Mouse (Mus musculus) kidney, postnatal 14 days (tissue): ENCODE results near the gene Tenm4.
"Not testable (repeated sequence)": the region's sequence is repeated elsewhere in the genome, so short reads cannot be mapped to it uniquely, and the experiment has no call there.

Source experiments
- DNase-seq: peaks from one replicate; pipeline ENCODE4 v3.0.0; 2022; ENCODE audit warnings: mixed read lengths

Gene Tenm4

DNA sequence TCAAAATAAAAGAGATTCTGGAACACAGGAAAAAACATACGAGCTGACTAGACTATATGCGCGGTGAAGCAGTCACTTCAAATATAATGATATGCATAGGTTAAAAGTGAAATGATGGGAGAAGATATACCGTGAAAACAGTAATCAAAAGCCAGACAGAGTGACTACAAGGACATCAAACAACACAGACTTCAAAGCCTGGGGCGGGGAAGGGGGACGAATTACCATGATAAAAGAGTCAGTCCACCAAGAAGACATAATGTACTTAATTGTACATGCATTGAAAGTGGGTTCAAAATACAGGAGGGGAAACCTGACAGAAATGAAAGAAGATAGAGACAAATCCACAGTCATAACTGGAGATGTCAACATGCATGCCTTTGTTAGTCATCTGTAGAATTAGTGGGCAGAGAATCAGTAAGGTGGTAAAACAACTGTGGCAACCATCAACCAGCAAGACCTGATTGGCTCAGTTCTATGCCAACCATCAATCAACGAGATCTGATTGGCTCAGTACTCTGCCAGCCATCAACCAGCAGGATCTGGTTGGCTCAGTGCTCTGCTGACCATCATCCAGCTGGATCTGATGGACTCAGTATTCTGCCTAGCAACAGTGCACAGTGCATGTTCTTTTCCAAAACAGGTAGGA lies 749.5 kb downstream of the Tenm4 start:
- no peak for DNase-seq

DNA sequence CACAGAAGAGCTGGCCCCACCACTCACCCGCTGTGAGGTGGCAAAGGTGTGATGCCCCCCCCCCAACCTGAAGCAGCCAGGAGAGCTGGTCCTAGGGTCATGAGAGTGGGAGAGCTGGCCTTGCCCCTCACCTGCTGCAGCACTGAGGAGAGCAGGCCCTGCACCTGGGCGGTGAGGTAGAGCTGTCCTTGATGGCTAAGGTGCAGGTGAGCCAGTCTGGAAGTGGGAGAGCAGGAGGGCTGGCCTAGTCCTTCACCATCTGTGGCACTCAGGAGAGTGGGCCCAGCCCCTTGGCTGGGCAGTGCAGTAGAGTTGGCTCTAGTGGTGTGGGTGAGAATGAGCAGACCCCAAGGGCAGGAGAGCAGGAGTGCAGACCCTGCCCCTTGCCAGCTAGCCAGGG lies 751.9 kb downstream of the Tenm4 start:
- no peak for DNase-seq

DNA sequence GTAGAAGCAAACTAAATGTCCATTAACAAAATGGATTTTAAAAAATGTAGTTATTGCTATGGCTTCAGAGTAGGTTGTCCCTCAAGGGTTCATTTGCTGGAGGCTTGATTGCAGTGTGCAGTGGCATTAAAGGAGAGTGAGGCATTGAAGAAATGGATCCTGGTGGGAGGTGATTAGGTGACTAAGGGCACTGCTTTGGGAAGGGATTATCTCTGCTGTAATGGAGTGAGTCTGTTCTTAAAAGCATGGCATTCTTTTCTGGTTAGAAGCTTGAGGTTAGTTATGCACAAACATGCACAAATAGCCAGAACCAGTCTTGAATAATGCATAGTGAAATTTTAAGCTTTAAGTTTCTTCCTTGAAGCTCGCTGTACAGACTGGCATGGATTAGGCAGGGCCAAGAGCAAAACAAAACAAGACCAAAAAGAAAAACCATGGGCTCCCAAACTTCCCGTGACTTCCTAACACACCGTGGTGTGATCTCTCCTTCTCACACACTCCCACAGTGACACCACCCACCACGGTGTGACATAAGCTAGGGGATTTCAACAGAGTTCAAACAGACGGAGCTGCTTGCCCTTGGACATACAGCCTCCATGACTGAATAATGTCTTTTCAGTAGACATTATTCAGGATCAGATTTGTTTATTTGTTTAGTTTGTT lies 772.8 kb downstream of the Tenm4 start:
- no peak for DNase-seq

DNA sequence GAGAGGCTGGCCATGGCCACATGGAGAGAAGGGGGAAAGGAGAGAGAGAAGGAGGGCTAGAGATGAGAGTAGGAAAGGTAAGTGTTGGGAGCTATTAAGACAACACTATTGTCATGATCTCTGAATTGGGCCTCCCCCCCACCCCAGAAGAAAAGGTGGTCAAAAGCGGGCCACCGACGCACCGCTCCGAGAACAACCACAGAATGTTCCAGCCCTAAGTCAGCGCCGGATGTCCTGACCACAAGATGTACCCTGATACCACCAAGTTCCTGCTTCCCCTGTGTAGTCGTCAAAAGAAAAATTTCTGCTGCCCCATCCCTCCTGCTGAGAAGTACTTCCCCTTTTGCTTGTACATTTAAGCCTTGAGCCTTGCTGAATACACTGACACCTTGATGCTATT lies 775.5 kb downstream of the Tenm4 start:
- DNase-seq = not testable (repeated sequence)

DNA sequence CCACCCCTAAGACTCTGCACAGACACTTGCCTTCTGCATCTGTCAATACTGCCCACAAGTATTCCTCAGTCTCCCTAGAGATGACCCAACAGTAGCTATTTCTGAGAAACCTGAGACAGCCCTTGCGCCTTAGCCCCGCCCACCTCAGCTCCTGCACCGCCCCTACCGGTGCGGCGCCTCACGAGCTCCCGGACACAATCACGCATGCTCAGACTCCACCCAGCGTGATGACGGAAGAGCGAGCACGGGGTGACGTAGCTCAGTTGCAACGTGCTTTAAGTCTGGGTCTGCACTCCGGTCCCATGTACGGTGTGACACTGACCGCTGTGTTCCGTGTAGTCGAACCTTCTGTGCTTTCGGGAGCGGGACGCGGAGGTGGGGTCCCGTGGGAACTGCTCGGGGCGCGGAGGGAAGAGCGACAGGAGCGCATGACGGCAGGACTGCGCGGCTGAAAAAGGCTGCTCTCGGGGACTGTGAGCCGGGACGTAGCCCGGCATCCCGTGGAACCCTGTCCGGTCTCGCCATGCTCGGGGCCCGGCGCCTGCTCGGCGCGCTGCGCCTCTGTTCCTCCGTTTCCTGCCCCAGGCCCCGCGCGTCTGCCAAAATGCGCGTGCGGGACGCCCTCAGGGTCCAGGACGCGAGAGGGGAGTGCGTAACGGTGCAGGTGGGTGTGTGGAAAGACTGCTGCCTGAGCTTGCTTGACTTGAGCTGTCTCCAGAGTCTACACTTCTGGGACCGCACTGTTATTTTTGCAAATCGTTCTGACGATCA lies 780.4 kb downstream of the Tenm4 start, which contains the start of gene Nars2:
Nars2 (plus strand) TSS at position 225 of the 771 bp plus-strand sequence.
- DNase-seq = peak; percentile 94

DNA sequence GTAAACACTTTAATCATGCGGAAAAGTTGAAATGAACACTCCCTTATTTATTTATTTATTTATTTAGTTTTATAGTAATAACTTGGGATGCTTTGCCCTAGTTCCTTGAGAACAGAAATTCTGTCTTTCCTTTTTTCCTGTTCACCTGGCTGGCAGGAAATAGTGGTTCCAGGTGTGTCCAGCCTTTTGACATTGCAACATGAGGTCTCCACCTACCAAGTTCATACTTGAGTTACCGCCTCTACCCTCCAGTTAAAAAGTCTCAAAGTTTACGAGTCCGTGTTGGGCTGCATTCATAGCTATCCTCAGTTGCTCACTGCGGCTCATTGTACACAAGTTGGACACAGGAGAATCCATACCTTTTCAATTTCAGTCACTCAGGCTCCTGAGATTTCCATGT lies 781.0 kb downstream of the Tenm4 start:
- DNase-seq = no peak

DNA sequence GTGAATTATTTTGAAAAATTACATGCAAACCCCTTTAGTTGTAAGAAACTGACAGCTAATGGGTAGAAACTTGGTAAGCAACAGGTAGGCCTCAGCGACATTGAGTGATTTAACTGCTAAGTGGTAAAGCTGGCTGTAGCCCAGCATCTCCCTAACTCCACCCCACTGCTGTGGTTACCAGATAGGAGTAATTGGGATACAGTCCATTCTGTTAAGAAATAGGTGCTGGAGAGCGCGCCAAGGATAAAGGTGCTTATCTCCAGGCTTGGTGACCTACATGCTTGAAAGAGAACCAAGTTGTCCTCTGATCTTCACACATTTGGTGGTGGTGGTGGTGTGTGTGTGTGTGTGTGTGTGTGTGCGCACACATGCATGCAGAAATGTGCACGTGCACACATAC lies 788.1 kb downstream of the Tenm4 start:
- no peak for DNase-seq
